In genomic region chr6:128543226-128543625, GRCm38 (mm10) we compare ENCODE assay signal across 13 mouse cellular contexts. TPM values are rescaled to one million over a fixed set of nuclear protein-coding genes. Genes with fewer than 3 reads are reported as not detected.
DNase-seq lines count a peak whose midpoint lies in the region; ATAC-seq lines count a peak whose summit lies in the region.
"Had no signal": no experiment of that assay in that cellular context is flagged by ENCODE, and none has a peak within 500 bp of the region (broad histone marks: within the 10 kb centered on the region; RNA-seq: fewer than 3 reads in every experiment).

No protein-coding gene starts in this region.

- H3K4me1 ChIP-seq in hindbrain, embryonic 14.5 days (replicated peaks; ENCODE audit: control insufficient read depth, insufficient read depth, low read length): no peaks in the 10 kb centered on the region
- H3K4me1 ChIP-seq: hindbrain, embryonic 15.5 days; midbrain, embryonic 13.5 days had no signal

- peak; percentile 83 for ATAC-seq in frontal cortex, adult (ENCODE audit: low TSS enrichment)
- no peak for ATAC-seq in hindbrain, embryonic 14.5 days (ENCODE audit: low FRiP score)
- ATAC-seq: midbrain, embryonic 13.5 days had no signal

- no peaks in the 10 kb centered on the region for H3K9me3 ChIP-seq in hindbrain, embryonic 14.5 days (ENCODE audit: control insufficient read depth, low read length)
- H3K9me3 ChIP-seq: hindbrain, embryonic 15.5 days; midbrain, embryonic 13.5 days had no signal

- H3K27ac ChIP-seq in hindbrain, embryonic 14.5 days: no peak overlapping the region
- H3K27ac ChIP-seq: hindbrain, embryonic 15.5 days; midbrain, embryonic 13.5 days had no signal

- H3K4me2 ChIP-seq in hindbrain, embryonic 14.5 days (replicated peaks): no peak overlapping the region
- H3K4me2 ChIP-seq: hindbrain, embryonic 15.5 days; midbrain, embryonic 13.5 days had no signal

- no peak overlapping the region for H3K9ac ChIP-seq in hindbrain, embryonic 14.5 days
- H3K9ac ChIP-seq: hindbrain, embryonic 15.5 days; midbrain, embryonic 13.5 days had no signal

- H3K4me3 ChIP-seq in hindbrain, embryonic 14.5 days (replicated peaks; ENCODE audit: low read length): no peak overlapping the region
- H3K4me3 ChIP-seq: hindbrain, embryonic 15.5 days; midbrain, embryonic 13.5 days had no signal

- H3K27me3 ChIP-seq in hindbrain, embryonic 14.5 days (ENCODE audit: control insufficient read depth, insufficient read depth, low read length): no peaks in the 10 kb centered on the region
- H3K27me3 ChIP-seq: hindbrain, embryonic 15.5 days; midbrain, embryonic 13.5 days had no signal

- H3K36me3 ChIP-seq in hindbrain, embryonic 14.5 days (replicated peaks; ENCODE audit: control insufficient read depth, insufficient read depth): no peaks in the 10 kb centered on the region
- H3K36me3 ChIP-seq: hindbrain, embryonic 15.5 days; midbrain, embryonic 13.5 days had no signal

- DNase-seq in frontal cortex, postnatal 25 days (ENCODE audit: low spot score in 2 of 2): no peak
- peak; percentile 24 for DNase-seq in R1 (ENCODE audit: low read depth, low spot score)
- DNase-seq in layer of hippocampus, adult 8-10 months (ENCODE audit: low spot score in 2 of 2): peak; percentile 9 to 31
- DNase-seq in lung, postnatal 25 days (ENCODE audit: low spot score): peak; percentile 53
- no peak for DNase-seq in spleen, postnatal 36 days (ENCODE audit: low spot score in 2 of 2)
- DNase-seq in hindbrain, embryonic 14.5 days (ENCODE audit: low spot score): no peak
- DNase-seq in adrenal gland, adult 8-10 months: no peak
- DNase-seq: gastrocnemius, postnatal 10 days; thymus, adult 2 months had no signal

- 88% methylated on average over 13 of the region's 13 CpGs for WGBS in hindbrain, embryonic 14.5 days

RNA-seq across cellular contexts. Expression of gene Pzp, which starts 16.7 kb away (rescaled TPM):
- not detected for total RNA-seq in layer of hippocampus, adult 8-10 months (2022)
- polyA plus RNA-seq in hindbrain, embryonic 14.5 days (2014; fragmentation: Nextera tagmentation; extraction: Ambion mirVana): 0.13 and 0.70 TPM in 2 replicates
- 1 to 10 TPM in 1 of 4 experiments, under 1 TPM in 2, not detected in 1; 0.14 to 1.8 (median 0.73) TPM for total RNA-seq in adrenal gland, adult 8-10 months (2022)
- polyA plus RNA-seq: midbrain, embryonic 13.5 days had no signal

RNA-seq across cellular contexts. Expression of gene A2ml1, which starts 38.2 kb away (rescaled TPM):
- total RNA-seq in layer of hippocampus, adult 8-10 months (2022): 10 to 100 TPM in 2 of 4 experiments, 1 to 10 TPM in 2; 7.2 to 13.6 (median 10.1) TPM
- 1.3 and 2.3 TPM in 2 replicates for polyA plus RNA-seq in hindbrain, embryonic 14.5 days (2014; fragmentation: Nextera tagmentation; extraction: Ambion mirVana)
- not detected for total RNA-seq in adrenal gland, adult 8-10 months (2022)
- total RNA-seq: gastrocnemius, postnatal 10 days; neutrophil, adult 5-6 weeks had no signal

Comparison
In these comparisons a context has a peak if more than half of its experiments do, and no peak if none do; other contexts are left out.
1. DNase-seq: peak in R1 (single experiment), layer of hippocampus, adult 8-10 months (2 of 2) and lung, postnatal 25 days (single experiment); none in frontal cortex, postnatal 25 days (0 of 2), spleen, postnatal 36 days (0 of 2), hindbrain, embryonic 14.5 days (single experiment) and adrenal gland, adult 8-10 months (single experiment).
2. RNA of gene A2ml1, which starts 38.2 kb away (total RNA-seq): 7.2 to 13.6 TPM in layer of hippocampus, adult 8-10 months; not detected in adrenal gland, adult 8-10 months; every median in the first group is over 4 times any median in the second.